Mouse (Mus musculus) frontal cortex, postnatal 10 days (tissue): ENCODE measurements around the gene Gm37240.

Source experiments
- DNase-seq, 2 experiments: peaks; one replicate each; pipeline ENCODE4 v3.0.0; 2022; ENCODE audit warnings: low spot score in 2 of 2, mixed read lengths in 1 of 2

Gene Gm37240

GRCm38 (mm10) chr3:85398483-85398835 is 488.9 kb downstream of the Gm37240 start:
- DNase-seq = no peak

GRCm38 (mm10) chr3:85397816-85398482 is 489.4 kb downstream of the Gm37240 start:
- DNase-seq = no peak

GRCm38 (mm10) chr3:85393395-85393794 is 493.9 kb downstream of the Gm37240 start:
- no peak for DNase-seq

- DNase-seq = no peak
Measured at GRCm38 (mm10) chr3:85391756-85392155, 495.6 kb downstream of the Gm37240 start.

- DNase-seq = peak in 1 of 2 experiments; percentile 69
Measured at GRCm38 (mm10) chr3:85391111-85391510, 496.2 kb downstream of the Gm37240 start.

- DNase-seq = no peak
Measured at GRCm38 (mm10) chr3:85385371-85385770, 501.9 kb downstream of the Gm37240 start.

GRCm38 (mm10) chr3:85383330-85383729 is 504.0 kb downstream of the Gm37240 start:
- no peak for DNase-seq

- DNase-seq = peak in 1 of 2 experiments; percentile 23
Measured at GRCm38 (mm10) chr3:85378703-85379395, 508.5 kb downstream of the Gm37240 start.

- peak in 1 of 2 experiments; percentile 29 for DNase-seq
Measured at GRCm38 (mm10) chr3:85377946-85378702, 509.2 kb downstream of the Gm37240 start.

GRCm38 (mm10) chr3:85377505-85377904 is 509.8 kb downstream of the Gm37240 start:
- DNase-seq = no peak

GRCm38 (mm10) chr3:85376541-85376940 is 510.8 kb downstream of the Gm37240 start:
- no peak for DNase-seq

GRCm38 (mm10) chr3:85373039-85373438 is 514.3 kb downstream of the Gm37240 start:
- no peak for DNase-seq

GRCm38 (mm10) chr3:85369847-85370246 is 517.5 kb downstream of the Gm37240 start:
- no peak for DNase-seq

GRCm38 (mm10) chr3:85369157-85369556 is 518.2 kb downstream of the Gm37240 start:
- no peak for DNase-seq

GRCm38 (mm10) chr3:85368354-85369120 is 518.8 kb downstream of the Gm37240 start:
- DNase-seq = peak in 1 of 2 experiments; percentile 48

- DNase-seq = no peak
Measured at GRCm38 (mm10) chr3:85364591-85365343, 522.6 kb downstream of the Gm37240 start.

GRCm38 (mm10) chr3:85362883-85363282 is 524.4 kb downstream of the Gm37240 start:
- no peak for DNase-seq

GRCm38 (mm10) chr3:85356373-85356772 is 530.9 kb downstream of the Gm37240 start:
- DNase-seq = no peak

GRCm38 (mm10) chr3:85348021-85348420 is 539.3 kb downstream of the Gm37240 start:
- no peak for DNase-seq

- DNase-seq = no peak
Measured at GRCm38 (mm10) chr3:85341103-85341860, 546.0 kb downstream of the Gm37240 start.
